Mouse (Mus musculus): ENCODE measurements around the gene Rcan2.

GRCm38 (mm10) chr17:43874417-43874816 lies 73.3 kb downstream of the Rcan2 start:
- TF ChIP-seq CTCF (IDR thresholded peaks at IDR 0.05; ENCODE audit: extremely low read depth, insufficient read depth, low read length) (no peak), POLR2A (IDR thresholded peaks at IDR 0.05; ENCODE audit: extremely low read depth, insufficient read depth, low read length) (no peak)
